Mouse (Mus musculus) heart, embryonic 10.5 days (tissue): ENCODE measurements around the gene Fnip1. TPM values are rescaled to one million over a fixed set of nuclear protein-coding genes. Genes with fewer than 3 reads are reported as not detected.

Experiments used
- DNase-seq: peaks from one replicate; pipeline ENCODE4 v3.0.0-alpha.2; 2017; ENCODE audit warnings: low spot score
- H3K27ac ChIP-seq: fragments of 300-500 bp; sonication (generic); 2 replicates; pipeline ENCODE4 v1.5.1; 2016; ENCODE audit warnings: mild to moderate bottlenecking
- H3K27me3 ChIP-seq: fragments of 300-500 bp; sonication (generic); 2 replicates; pipeline ENCODE4 v1.6.1; 2016; ENCODE audit warnings: mild to moderate bottlenecking; ENCODE audit not compliant: poor library complexity, insufficient read depth, severe bottlenecking
- H3K36me3 ChIP-seq: fragments of 300-500 bp; sonication (generic); 2 replicates; pipeline ENCODE4 v1.6.1; 2016; ENCODE audit warnings: mild to moderate bottlenecking, moderate library complexity
- H3K4me1 ChIP-seq: fragments of 300-500 bp; sonication (generic); 2 replicates; pipeline ENCODE4 v1.6.1; 2016; ENCODE audit warnings: mild to moderate bottlenecking
- H3K4me3 ChIP-seq: fragments of 300-500 bp; sonication (generic); 2 replicates; pipeline ENCODE4 v1.5.1; 2016; ENCODE audit warnings: mild to moderate bottlenecking, moderate library complexity
- H3K9me3 ChIP-seq: fragments of 300-500 bp; sonication (generic); 2 replicates; pipeline ENCODE4 v1.6.1; 2016; ENCODE audit warnings: mild to moderate bottlenecking, moderate library complexity
- WGBS: fragments of 180-500 bp; shearing (Covaris S2); methylation state at CpG from one replicate; pipeline ENCODE4 v1.1.7; 2016; 5-methylcytosine and 5-hydroxymethylcytosine counted together
- polyA plus RNA-seq: library from polyadenylated mRNA; unstranded; fragments of >200 nt; fragmentation: Nextera tagmentation; extraction: Ambion mirVana; gene quantifications from 2 replicates; pipeline ENCODE4 v1.2.1, GENCODE M21; 2016

Fnip1 gene
- polyA plus RNA-seq, 1 experiment from 2014 or later, result 7.4 TPM

DNA sequence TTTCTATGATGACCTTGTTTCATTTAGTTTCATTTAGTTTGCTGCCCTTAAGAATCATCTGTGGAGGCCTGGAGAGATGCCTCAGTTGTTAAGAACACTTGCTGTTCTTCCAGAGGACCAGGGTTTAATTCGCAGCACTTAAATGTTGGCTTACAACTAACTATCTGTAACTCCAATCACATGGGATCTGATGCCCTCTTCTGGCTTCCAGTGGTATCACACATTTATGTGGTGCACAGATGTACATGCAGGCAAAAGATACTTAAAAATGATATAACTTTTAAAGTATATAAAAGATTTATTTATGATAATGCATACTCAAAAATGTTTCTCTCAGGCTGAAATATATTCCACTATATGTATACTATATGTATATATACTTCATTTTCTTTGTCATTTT is 40.4 kb downstream of the Fnip1 start:
- Histone ChIP-seq H3K4me3 (no peak overlapping the region), H3K27me3 (no peaks in the 10 kb centered on the region), H3K9me3 (no peaks in the 10 kb centered on the region), H3K27ac (no peak overlapping the region), H3K4me1 (no peaks in the 10 kb centered on the region), H3K36me3 (peaks cover 25% of the 10 kb centered on the region; the same call in 1 of the 2 replicates)
- 87% methylated on average over 1 of the region's 1 CpGs for WGBS
- no peak for DNase-seq

DNA sequence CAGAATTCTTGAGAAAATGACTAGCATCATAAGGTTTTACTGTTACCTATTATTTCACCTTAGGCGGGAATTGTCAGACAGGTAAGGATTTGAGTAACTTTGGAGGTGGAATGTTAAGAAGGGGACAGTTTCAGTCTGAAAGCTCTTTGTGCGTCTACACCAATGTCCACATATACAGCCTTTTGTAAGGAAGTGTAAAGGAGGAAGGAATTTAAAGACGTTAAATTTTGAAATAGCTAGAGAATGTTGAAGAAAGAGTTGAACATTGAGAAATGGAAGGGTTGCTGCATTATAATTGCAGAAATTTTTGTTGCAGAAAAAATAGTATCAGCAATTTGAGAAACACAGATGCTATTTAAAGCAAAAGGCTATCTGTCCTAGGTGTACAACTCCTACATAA is 48.0 kb downstream of the Fnip1 start:
- DNase-seq, result no peak
- Histone ChIP-seq H3K36me3 (peaks cover 7% of the 10 kb centered on the region; the same call in 1 of the 2 replicates), H3K4me1 (no peaks in the 10 kb centered on the region), H3K4me3 (no peak overlapping the region), H3K27me3 (no peaks in the 10 kb centered on the region), H3K9me3 (no peaks in the 10 kb centered on the region), H3K27ac (no peak overlapping the region)
- 91% methylated on average over 3 of the region's 3 CpGs for WGBS

DNA sequence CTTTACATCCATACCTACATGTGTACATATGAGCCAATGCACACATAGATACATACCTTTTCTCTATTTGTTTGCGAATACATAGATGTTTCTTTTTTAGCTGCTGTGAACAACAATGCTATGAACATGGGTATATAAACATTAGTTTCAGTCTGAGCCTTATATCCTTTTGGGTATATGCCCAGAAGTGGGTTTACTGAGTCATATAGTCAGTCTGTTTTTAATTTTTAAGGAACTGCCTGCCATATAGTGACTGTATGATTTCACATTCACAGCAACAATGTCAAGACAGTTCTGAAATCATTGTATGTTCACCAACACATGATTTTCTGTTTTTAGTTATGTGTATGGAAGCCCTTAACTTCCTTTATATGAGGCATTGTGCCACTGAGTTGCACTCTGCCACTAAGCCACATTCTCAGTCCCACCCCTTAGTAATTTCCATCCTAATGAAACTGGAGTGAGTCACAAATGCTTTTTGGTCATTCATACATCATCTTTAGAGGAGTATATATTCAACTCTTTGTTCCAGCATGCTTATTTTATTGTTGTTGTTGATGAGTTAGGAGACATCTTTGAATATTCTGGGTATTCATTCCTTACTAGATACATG is 54.1 kb downstream of the Fnip1 start:
- Histone ChIP-seq H3K4me3 (no peak overlapping the region), H3K9me3 (no peaks in the 10 kb centered on the region), H3K27me3 (no peaks in the 10 kb centered on the region), H3K4me1 (no peaks in the 10 kb centered on the region), H3K27ac (no peak overlapping the region), H3K36me3 (peaks cover 14% of the 10 kb centered on the region; the same call in 1 of the 2 replicates)
- 93% methylated on average over 1 of the region's 1 CpGs for WGBS
- DNase-seq, result no peak

DNA sequence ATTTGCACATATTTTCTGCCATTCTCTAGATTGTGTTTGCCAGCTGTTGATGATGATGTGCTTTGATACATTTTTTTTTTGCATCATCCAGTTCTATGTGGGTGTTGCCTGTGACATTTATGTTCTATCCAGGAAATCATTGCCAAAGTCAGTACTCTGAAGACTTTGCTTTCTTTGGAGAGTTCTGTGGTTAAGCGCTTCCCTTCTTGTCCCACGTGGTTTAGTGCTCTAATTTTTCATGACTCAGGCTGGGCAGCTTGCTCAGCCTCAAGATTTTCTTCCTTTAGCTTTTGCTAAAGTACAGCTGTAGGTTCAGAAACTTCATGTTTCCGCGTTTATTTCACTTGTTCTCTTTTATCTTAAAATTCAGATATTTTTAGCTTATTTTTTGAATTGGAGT is 54.6 kb downstream of the Fnip1 start:
- no peak for DNase-seq
- WGBS, result 88% methylated on average over 4 of the region's 4 CpGs
- Histone ChIP-seq H3K4me1 (no peaks in the 10 kb centered on the region), H3K27ac (no peak overlapping the region), H3K4me3 (no peak overlapping the region), H3K36me3 (peaks cover 15% of the 10 kb centered on the region; the same call in 1 of the 2 replicates), H3K27me3 (no peaks in the 10 kb centered on the region), H3K9me3 (no peaks in the 10 kb centered on the region)

DNA sequence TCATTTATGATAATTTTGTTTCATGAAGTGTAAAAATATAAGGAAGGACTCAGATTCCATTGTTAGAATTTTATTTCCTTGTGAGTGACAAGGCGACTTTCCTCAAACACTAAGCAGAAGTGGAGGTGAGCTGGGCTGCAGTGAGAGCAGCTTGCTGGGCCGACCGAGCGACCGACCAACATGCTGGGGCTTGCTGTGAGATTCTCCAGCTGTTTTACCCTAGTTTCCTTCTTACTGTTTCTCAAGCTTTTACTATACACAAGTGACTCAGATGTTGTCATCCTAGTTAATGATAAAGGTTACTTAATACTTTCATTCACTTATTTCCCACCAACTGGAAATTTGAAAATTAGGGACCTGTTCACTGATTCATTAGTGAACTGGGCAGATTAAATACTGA is 61.8 kb downstream of the Fnip1 start:
- DNase-seq, result no peak
- H3K36me3 ChIP-seq, result peaks cover 45% of the 10 kb centered on the region
- 83% methylated on average over 5 of the region's 5 CpGs for WGBS
- no peaks in the 10 kb centered on the region for H3K9me3 ChIP-seq
- H3K4me3 ChIP-seq, result no peak overlapping the region
- H3K27me3 ChIP-seq, result no peaks in the 10 kb centered on the region
- no peaks in the 10 kb centered on the region for H3K4me1 ChIP-seq
- H3K27ac ChIP-seq, result no peak overlapping the region

DNA sequence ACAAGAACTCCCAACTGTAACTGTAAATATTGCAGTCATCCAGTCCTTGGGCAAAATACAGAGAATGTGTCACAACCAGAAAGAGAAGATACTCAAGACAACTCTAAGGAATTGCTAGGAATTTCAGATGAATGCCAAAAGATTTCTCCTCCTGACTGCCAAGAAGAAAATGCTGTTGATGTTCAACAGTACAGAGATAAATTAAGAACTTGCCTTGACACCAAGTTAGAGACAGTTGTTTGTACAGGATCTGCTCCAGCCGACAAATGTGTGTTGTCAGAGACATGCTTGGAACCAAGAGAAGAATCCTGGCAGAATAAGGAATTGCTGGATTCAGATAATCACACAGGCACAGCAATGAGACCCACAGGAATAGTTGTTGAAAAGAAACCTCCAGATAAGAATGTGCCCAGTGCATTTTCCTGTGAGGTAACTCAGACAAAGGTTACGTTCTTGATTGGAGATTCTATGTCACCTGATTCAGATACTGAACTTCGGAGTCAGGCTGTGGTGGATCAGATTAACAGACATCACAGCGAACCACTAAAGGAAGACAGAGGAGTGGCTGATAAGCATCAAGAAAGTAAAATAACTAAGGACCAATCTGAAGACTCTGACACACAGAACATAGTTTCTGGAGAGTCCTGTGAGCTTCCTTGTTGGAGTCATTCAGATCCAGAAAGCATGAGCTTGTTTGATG is 64.7 kb downstream of the Fnip1 start:
- Histone ChIP-seq H3K27ac (no peak overlapping the region), H3K27me3 (no peaks in the 10 kb centered on the region), H3K36me3 (peaks cover 52% of the 10 kb centered on the region), H3K4me1 (no peaks in the 10 kb centered on the region), H3K9me3 (no peaks in the 10 kb centered on the region), H3K4me3 (no peak overlapping the region)
- 74% methylated on average over 4 of the region's 4 CpGs for WGBS
- DNase-seq, result no peak

DNA sequence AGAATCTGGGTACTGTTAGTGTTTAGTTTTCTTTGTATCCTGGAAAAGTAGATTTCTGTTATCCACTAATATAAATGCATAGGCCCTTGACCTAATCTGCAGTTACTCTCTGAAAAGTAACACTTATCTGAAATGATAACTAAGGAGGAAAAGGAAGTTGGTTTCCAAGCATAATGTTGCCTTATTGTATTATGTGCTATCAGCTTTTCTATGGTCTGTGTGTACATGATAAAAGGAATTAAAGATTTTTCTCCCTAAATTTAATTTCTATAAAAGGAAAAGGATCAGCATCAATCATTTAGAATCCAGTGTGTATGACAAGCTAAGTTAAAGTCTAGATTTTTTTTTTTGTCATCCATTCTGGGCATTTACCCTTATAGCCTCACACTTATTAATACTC is 75.6 kb downstream of the Fnip1 start:
- no peaks in the 10 kb centered on the region for H3K27me3 ChIP-seq
- no peaks in the 10 kb centered on the region for H3K4me1 ChIP-seq
- no peak overlapping the region for H3K27ac ChIP-seq
- DNase-seq, result no peak
- H3K36me3 ChIP-seq, result peaks cover 11% of the 10 kb centered on the region
- H3K9me3 ChIP-seq, result no peaks in the 10 kb centered on the region
- no peak overlapping the region for H3K4me3 ChIP-seq

DNA sequence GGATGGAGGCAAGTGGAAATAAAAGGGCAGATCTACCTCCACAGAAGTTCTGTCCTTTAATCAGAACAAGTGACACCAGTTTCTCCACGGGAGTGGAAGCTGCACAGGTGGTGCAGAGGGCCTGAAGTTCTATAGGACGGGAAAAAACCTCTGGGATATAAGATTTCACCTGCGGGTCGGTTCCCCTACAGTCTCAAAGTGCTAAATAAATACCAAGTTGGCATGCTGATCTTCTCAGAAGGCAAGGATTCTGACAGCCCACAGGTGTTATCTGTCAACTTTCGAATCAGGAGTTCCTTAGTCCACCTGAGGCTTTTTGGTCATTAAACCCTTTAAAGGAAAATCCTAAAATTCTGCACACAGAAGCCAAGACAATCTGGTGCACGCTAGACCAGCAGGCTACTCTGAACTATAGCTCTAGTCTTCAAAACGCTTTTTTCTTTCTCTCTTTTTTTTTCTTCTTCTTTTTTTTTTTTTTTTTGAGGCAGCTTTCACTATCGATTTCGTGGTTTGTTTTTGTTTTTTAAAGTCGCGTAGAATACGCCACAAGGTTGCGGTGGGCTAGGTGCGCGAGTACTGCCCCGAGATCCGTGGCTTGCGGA is 84.0 kb downstream of the Fnip1 start:
- H3K4me1 ChIP-seq, result peaks cover 29% of the 10 kb centered on the region
- H3K27ac ChIP-seq, result peak overlapping the region; percentile 96
- WGBS, result 3% methylated on average over 18 of the region's 18 CpGs
- H3K27me3 ChIP-seq, result no peaks in the 10 kb centered on the region
- no peaks in the 10 kb centered on the region for H3K9me3 ChIP-seq
- H3K4me3 ChIP-seq, result peak overlapping the region; percentile 81
- DNase-seq, result no peak
- no peaks in the 10 kb centered on the region for H3K36me3 ChIP-seq

DNA sequence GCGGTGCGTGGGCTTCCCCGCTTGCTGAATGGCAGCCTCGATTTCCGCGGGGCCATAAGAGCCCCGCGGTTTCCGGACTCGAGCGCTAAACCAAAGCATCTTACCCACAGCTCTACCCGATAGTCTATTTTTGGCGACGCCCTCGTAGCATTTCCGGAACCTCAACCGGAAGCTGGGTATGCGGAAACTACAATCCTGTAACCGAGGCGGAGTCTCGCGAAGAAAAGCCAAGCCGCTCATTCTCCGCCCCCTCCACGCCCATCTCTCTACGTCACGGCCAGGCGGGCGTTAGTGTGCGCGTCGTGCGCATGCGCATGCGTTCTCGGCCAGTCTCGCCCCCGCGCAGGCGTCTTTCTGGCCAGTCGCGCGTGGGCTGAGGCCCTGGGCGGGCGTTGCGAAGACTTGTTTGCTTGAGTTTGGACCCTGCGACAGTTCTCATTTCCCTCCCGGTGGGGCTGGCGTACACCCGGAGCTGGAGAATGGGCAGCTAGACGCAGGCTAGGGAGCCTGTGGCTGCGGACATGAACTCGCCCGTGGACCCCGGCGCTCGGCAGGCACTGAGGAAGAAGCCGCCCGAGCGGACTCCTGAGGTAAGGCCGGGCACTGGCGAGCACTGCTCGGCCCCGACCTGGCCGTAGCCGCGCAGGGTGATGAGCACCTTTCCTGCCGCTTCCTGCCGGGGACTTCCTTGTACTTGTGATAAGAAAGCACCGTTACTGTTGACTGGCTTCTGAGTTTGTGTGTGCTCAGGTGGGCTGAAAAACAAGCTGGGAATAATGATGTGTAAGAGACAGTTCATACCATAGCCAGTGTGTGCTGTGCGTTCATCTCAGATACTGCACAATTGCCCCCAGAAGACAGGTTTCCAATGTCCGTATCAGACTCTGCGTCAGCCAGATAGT is 84.8 kb downstream of the Fnip1 start, which contains the start of gene Rapgef6:
Rapgef6 (plus strand) TSS at position 319 of the 902 bp plus-strand sequence.
- under 1% methylated on average over 73 of the region's 73 CpGs for WGBS
- peak within 1 kb of the TSS; percentile 96 for H3K27ac ChIP-seq

DNA sequence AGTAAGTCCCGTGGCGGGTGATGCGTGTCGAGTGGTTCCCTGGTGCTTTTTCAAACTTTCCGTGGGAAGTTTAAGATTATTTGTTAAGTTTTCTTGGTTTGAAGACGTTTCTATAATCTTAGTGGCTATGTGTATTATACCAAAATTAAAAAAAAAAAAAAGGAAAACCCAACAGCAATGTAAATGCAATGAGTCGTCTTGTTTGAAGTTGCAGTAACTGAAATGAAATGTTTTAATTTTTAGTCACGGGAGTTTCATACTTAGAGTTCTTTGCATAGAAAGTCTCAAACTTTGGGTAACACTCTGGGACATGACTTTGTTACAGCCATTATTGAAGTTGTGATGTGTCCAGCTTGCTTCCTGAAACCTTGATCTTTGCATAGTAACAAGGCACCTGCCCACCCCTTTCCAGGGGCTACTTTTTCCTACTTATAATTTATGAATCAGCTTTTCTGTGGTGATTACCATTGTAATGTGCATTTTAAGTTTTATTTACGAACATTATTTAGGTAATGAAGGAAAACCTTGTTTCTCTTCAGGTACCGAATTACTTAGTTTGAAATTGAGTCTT is 85.5 kb downstream of the Fnip1 start:
- Histone ChIP-seq H3K4me1 (peaks cover 29% of the 10 kb centered on the region), H3K27ac (peak overlapping the region; percentile 96), H3K4me3 (peak overlapping the region; percentile 81), H3K9me3 (no peaks in the 10 kb centered on the region), H3K27me3 (no peaks in the 10 kb centered on the region), H3K36me3 (no peaks in the 10 kb centered on the region)
- 15% methylated on average over 10 of the region's 10 CpGs for WGBS
- DNase-seq, result no peak

More for the DNA sequence above, 84.8 kb downstream of the Fnip1 start, which contains the start of gene Rapgef6:
- no peaks in the 10 kb centered on the region for H3K9me3 ChIP-seq
- peaks cover 29% of the 10 kb centered on the region for H3K4me1 ChIP-seq
- DNase-seq, result peak; percentile 99
- H3K27me3 ChIP-seq, result no peaks in the 10 kb centered on the region
- H3K4me3 ChIP-seq, result peak within 1 kb of the TSS; percentile 81
- H3K36me3 ChIP-seq, result no peaks in the 10 kb centered on the region

DNA sequence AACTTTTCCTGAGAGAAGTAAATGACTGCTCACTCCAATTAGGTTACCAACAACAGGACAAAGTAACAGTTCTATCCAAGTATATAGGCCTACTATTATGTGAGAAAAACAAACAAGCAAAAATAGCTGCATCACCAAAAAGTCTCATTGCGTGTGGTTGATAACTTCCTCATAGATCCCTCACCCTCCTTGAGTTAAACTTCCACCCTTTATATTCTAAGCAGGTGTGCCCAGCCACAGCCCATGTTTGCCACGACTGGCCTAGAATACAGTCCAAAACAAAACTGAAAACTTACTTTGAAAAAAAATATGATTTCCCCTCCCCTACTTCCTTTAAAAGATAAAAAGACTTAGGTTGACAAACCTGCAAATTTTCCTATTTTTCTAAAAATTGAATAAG is 90.0 kb downstream of the Fnip1 start:
- Histone ChIP-seq H3K36me3 (no peaks in the 10 kb centered on the region), H3K4me1 (peaks cover 31% of the 10 kb centered on the region), H3K27ac (no peak overlapping the region), H3K4me3 (no peak overlapping the region), H3K9me3 (no peaks in the 10 kb centered on the region), H3K27me3 (no peaks in the 10 kb centered on the region)
- 88% methylated on average over 2 of the region's 2 CpGs for WGBS
- DNase-seq, result no peak

DNA sequence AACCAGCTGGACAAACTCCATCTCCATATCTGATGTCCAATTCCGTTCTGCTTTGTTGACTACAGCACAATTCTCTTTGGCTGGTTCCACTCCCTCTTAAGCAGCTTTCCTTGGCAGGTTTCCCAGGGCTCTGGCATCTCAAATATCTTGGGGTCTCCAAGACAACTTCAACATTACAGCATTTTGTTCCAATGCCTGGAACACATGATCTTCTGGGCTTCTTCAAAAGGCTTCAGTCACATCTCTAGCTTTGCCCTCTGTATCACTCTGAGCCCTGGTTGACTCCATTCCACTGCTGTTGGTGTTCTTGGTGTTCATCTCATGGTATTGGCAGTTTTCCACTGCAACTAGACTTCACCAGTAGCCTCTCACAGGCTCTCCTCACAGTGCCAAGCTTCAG is 92.4 kb downstream of the Fnip1 start:
- H3K27me3 ChIP-seq, result no peaks in the 10 kb centered on the region
- no peaks in the 10 kb centered on the region for H3K36me3 ChIP-seq
- DNase-seq, result peak; percentile 71
- H3K4me1 ChIP-seq, result peaks cover 16% of the 10 kb centered on the region
- 60% methylated on average over 1 of the region's 1 CpGs for WGBS
- H3K4me3 ChIP-seq, result no peak overlapping the region
- H3K27ac ChIP-seq, result no peak overlapping the region
- no peaks in the 10 kb centered on the region for H3K9me3 ChIP-seq
